Mouse (Mus musculus) heart, embryonic 12.5 days (tissue): ENCODE results near the gene Pex26. TPM values are rescaled to one million over a fixed set of nuclear protein-coding genes. Genes with fewer than 3 reads are reported as not detected.

Experiments used
- ATAC-seq: fragments of 200-750 bp; cut with Nextera tagmentation; 2 replicates; pipeline ENCODE4 v1.8.0; 2017; ENCODE audit warnings: moderate TSS enrichment, moderate library complexity; ENCODE audit not compliant: insufficient number of reproducible peaks, low FRiP score
- H3K27ac ChIP-seq: fragments of 300-500 bp; sonication (generic); 2 replicates; pipeline ENCODE4 v1.5.1; 2016; ENCODE audit warnings: mild to moderate bottlenecking, moderate library complexity; ENCODE audit not compliant: poor library complexity, severe bottlenecking
- H3K27me3 ChIP-seq: fragments of 300-500 bp; sonication (generic); replicated peaks from 2 replicates; pipeline ENCODE4 v1.6.1; 2016; ENCODE audit warnings: mild to moderate bottlenecking, moderate library complexity
- H3K36me3 ChIP-seq: fragments of 300-500 bp; sonication (generic); 2 replicates; pipeline ENCODE4 v1.6.1; 2016; ENCODE audit warnings: mild to moderate bottlenecking, moderate library complexity
- H3K4me1 ChIP-seq: fragments of 300-500 bp; sonication (generic); replicated peaks from 2 replicates; pipeline ENCODE4 v1.6.1; 2016; ENCODE audit warnings: mild to moderate bottlenecking
- H3K4me2 ChIP-seq: fragments of 300-500 bp; sonication (generic); 2 replicates; pipeline ENCODE4 v1.6.1; 2016; ENCODE audit warnings: mild to moderate bottlenecking, moderate library complexity
- H3K4me3 ChIP-seq: fragments of 300-500 bp; sonication (generic); 2 replicates; pipeline ENCODE4 v1.5.1; 2016; ENCODE audit warnings: mild to moderate bottlenecking
- H3K9ac ChIP-seq: fragments of 300-500 bp; sonication (generic); 2 replicates; pipeline ENCODE4 v1.6.1; 2016; ENCODE audit warnings: mild to moderate bottlenecking, moderate library complexity
- H3K9me3 ChIP-seq: fragments of 300-500 bp; sonication (generic); replicated peaks from 2 replicates; pipeline ENCODE4 v1.6.1; 2016; ENCODE audit warnings: mild to moderate bottlenecking, moderate library complexity
- WGBS: fragments of 180-500 bp; shearing (Covaris S2); methylation state at CpG from one replicate; pipeline ENCODE4 v1.1.7; 2016; 5-methylcytosine and 5-hydroxymethylcytosine counted together
- polyA plus RNA-seq: library from polyadenylated mRNA; unstranded; fragments of >200 nt; fragmentation: Nextera tagmentation; extraction: Ambion mirVana; gene quantifications from 2 replicates; pipeline ENCODE4 v1.2.1, GENCODE M21; 2016

Pex26 gene
- polyA plus RNA-seq: 6.1 and 6.5 TPM in 2 replicates

DNA sequence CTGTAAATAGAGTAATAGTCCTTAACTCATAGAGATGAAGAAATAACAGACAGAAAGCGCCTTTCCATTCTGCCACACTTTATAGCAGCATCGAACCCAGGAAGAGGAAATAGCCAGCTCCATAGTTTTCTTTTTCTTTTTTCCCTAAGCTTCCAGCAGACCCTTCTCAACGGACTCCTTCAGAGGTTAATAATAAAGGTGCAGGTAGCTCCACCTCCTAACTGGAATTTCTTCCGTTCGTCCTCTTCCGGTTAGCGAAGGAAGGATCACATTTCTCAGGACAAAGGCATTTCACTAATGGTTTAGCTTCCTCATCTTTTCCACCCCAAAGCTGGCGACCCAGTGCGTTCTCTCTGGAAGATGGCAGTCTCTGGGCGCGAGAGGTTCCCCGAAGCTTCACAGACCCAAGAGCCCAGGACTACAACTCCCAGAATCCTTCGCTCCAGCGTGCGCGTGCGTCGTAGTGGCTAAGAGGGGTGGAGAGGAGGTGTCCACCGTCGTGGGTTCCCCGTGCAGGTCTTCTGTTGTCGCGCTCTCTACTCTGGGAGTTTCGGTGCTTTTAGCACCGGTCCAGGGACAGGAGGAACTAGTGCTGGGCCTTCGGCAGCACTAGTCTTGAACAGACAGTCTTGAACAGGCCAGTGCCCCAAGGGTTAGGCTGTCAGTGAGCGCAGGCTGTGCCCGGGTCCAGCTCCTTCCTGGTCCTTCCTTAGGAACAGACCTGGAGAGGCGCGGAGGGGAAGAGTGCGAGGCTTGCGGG, at the start of gene Pex26:
Pex26 (plus strand) TSS at position 254 of the 760 bp plus-strand sequence.
- Histone ChIP-seq H3K27ac (peak within 1 kb of the TSS; percentile 58; the same call in 1 of the 2 replicates), H3K4me2 (peak within 1 kb of the TSS; percentile 100), H3K4me3 (peak within 1 kb of the TSS; percentile 70), H3K36me3 (peaks cover 19% of the 10 kb centered on the region), H3K4me1 (peaks cover 23% of the 10 kb centered on the region), H3K27me3 (no peaks in the 10 kb centered on the region), H3K9ac (peak within 1 kb of the TSS; percentile 84), H3K9me3 (no peaks in the 10 kb centered on the region)
- peak; percentile 87 for ATAC-seq
- under 1% methylated on average over 32 of the region's 32 CpGs for WGBS

DNA sequence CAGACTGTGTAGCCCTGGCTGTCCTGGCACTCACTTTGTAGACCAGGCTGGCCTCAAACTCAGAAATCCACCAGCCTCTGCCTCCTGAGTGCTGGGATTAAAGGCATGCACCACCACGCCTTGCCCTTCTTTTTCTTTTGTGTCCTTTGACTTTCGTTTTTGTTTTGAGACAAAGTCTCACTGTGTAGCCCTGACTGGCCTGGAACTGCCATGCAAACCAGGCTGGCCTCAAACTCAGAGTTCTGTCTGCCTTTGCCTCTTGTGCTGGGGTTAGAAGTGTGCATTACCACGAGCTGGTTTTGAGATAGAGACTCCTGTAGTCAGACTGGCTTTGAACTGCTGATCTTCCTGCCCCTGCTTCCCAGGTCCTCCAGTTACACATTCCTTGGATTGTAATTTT, 49.2 kb upstream of the Pex26 start:
- no peak for ATAC-seq
- 46% methylated on average over 3 of the region's 3 CpGs for WGBS

DNA sequence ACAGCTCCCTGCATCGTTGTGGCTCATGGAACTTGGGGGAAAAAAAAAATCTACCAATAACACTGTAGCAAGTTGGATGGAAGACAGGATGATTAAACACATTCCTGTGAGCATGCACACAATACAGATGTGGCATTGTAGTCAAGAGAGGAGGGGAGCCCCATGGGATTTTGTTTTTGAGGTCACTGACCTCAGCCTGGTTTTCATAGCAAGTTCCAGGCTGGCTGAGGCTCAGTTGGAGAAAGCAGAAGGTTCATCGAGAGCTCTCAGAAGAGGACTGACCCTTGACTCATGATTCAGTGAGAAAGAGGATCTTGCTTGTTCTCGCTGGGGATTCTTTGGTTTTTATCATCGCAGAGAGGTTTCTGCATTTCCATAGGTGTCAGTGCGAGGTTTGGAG, 48.6 kb upstream of the Pex26 start:
- Histone ChIP-seq H3K9ac (no peak overlapping the region), H3K4me3 (no peak overlapping the region), H3K27me3 (peaks cover 19% of the 10 kb centered on the region), H3K27ac (no peak overlapping the region), H3K36me3 (no peaks in the 10 kb centered on the region), H3K9me3 (no peaks in the 10 kb centered on the region), H3K4me2 (no peak overlapping the region), H3K4me1 (peaks cover 14% of the 10 kb centered on the region)
- 57% methylated on average over 5 of the region's 5 CpGs for WGBS
- no peak for ATAC-seq

More for the DNA sequence above, 49.2 kb upstream of the Pex26 start:
- Histone ChIP-seq H3K27ac (no peak overlapping the region), H3K9ac (no peak overlapping the region), H3K4me3 (no peak overlapping the region), H3K4me1 (peaks cover 20% of the 10 kb centered on the region), H3K36me3 (no peaks in the 10 kb centered on the region), H3K27me3 (peaks cover 19% of the 10 kb centered on the region), H3K4me2 (no peak overlapping the region), H3K9me3 (no peaks in the 10 kb centered on the region)

DNA sequence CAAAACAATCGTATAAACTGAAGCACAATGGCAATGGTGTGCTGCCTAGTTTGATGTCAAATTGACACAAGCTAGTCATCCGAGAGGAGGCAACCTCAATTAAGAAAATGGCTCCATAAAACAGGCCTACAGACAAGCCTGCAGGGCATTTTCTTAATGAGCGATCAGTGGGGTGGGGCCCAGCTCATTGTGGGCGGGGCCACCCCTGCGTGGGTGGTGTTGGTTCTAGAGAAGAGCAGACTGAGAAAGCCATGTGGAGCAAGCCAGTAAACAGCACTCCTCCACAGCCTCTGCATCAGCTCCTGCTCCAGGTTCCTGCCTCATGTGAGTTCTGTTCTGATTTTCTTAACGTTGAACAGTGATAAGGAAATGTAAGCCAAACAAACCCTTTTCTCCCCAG, 46.2 kb upstream of the Pex26 start:
- WGBS: 50% methylated on average over 6 of the region's 6 CpGs
- Histone ChIP-seq H3K9me3 (no peaks in the 10 kb centered on the region), H3K27ac (no peak overlapping the region), H3K4me3 (no peak overlapping the region), H3K36me3 (no peaks in the 10 kb centered on the region), H3K27me3 (peaks cover 6% of the 10 kb centered on the region), H3K9ac (no peak overlapping the region), H3K4me2 (no peak overlapping the region), H3K4me1 (no peaks in the 10 kb centered on the region)
- ATAC-seq: no peak

DNA sequence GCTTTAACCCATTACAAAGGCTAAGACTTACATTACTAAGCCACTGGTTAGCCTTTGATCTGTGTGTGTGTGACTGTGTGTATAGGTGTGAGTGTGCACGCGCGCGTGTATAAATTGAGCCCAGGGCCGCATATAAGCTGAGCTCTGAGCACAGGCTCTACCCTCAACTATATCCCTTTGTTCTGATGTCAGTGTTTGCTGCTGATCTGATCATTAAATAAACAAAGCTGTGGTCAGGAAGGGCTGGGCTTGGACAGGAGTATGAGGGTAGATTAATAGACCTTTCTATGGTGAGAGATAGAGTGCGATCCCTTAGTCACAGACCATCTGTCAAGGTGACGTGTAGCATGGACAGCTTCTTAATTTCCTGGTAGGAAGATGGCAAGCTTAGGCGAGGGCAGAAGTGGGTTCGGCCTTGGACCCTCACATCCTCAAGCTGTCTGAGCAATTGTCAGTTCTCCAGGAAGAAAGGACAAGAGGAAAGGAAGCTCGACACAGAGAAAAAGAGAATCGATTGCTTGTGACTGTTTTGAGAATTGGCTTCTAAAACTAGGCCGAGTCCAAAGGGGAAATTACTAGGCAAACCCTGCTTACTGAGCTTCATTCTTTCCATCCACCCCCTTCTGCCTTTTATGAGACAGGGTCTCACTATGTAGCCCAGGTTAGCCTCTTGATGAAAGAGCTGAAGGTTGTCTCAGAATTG, 45.0 kb upstream of the Pex26 start:
- 0 out of 2 replicates have a peak overlapping the region, but pooled peaks have one; percentile 2 for H3K9ac ChIP-seq
- H3K4me3 ChIP-seq: no peak overlapping the region
- H3K4me1 ChIP-seq: no peaks in the 10 kb centered on the region
- H3K27me3 ChIP-seq: no peaks in the 10 kb centered on the region
- H3K36me3 ChIP-seq: no peaks in the 10 kb centered on the region
- no peaks in the 10 kb centered on the region for H3K9me3 ChIP-seq
- no peak for ATAC-seq
- 71% methylated on average over 12 of the region's 12 CpGs for WGBS
- H3K4me2 ChIP-seq: no peak overlapping the region
- H3K27ac ChIP-seq: no peak overlapping the region

DNA sequence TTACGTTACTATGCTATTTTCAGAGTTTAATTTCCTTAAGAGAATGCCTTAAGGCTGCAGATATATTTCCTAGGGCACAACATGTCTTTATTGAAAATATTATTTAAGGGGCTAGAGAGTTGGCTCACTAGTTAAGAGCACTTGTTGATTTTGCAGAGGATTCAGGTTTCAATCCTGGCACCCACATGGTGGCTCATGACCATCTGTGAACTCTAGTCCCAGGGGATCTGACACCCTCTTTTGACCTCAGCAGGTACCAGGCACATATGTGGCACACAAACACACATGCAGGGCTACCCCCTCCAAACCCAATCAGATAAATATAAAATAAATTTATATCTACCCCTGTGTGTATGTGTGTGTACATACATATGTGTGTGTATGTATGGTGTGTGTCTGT, 44.2 kb upstream of the Pex26 start:
- Histone ChIP-seq H3K9ac (no peak overlapping the region), H3K4me2 (no peak overlapping the region), H3K27ac (no peak overlapping the region), H3K4me3 (no peak overlapping the region), H3K36me3 (no peaks in the 10 kb centered on the region), H3K9me3 (no peaks in the 10 kb centered on the region), H3K27me3 (no peaks in the 10 kb centered on the region), H3K4me1 (peaks cover 5% of the 10 kb centered on the region)
- ATAC-seq: no peak
- 88% methylated on average over 1 of the region's 1 CpGs for WGBS

DNA sequence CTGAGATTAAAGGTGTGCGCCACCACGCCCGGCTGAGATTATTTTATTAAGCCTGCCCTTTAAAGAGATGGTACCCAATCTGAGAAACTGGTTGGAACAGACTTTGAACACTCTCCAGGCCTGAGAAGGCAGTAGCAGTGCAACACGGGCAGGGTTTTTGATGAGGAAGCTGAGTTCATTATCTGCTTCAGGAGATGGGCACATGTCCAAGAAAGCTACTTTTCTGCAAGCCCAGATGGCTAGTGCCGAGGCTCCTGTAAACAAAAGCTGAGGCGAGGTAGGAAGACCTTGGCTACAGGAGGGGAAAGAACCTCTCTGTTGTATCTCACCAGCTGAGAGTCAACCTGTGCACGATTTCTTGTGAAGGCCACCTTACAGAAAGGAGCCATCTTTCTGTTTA, 41.2 kb upstream of the Pex26 start:
- no peaks in the 10 kb centered on the region for H3K9me3 ChIP-seq
- no peak overlapping the region for H3K9ac ChIP-seq
- H3K27ac ChIP-seq: no peak overlapping the region
- no peaks in the 10 kb centered on the region for H3K27me3 ChIP-seq
- ATAC-seq: no peak
- H3K4me2 ChIP-seq: no peak overlapping the region
- H3K4me1 ChIP-seq: peaks cover 18% of the 10 kb centered on the region
- H3K36me3 ChIP-seq: no peaks in the 10 kb centered on the region
- H3K4me3 ChIP-seq: no peak overlapping the region
- 78% methylated on average over 7 of the region's 7 CpGs for WGBS

GRCm38 (mm10) chr6:121143439-121143838, 40.0 kb upstream of the Pex26 start:
- Histone ChIP-seq H3K36me3 (no peaks in the 10 kb centered on the region), H3K27me3 (no peaks in the 10 kb centered on the region), H3K27ac (no peak overlapping the region), H3K4me1 (peaks cover 28% of the 10 kb centered on the region), H3K4me2 (no peak overlapping the region), H3K9me3 (no peaks in the 10 kb centered on the region), H3K9ac (no peak overlapping the region), H3K4me3 (no peak overlapping the region)
- WGBS: 82% methylated on average over 8 of the region's 8 CpGs
- ATAC-seq: no peak

GRCm38 (mm10) chr6:121144066-121144465, 39.4 kb upstream of the Pex26 start:
- H3K27ac ChIP-seq: no peak overlapping the region
- H3K36me3 ChIP-seq: no peaks in the 10 kb centered on the region
- H3K9ac ChIP-seq: no peak overlapping the region
- 53% methylated on average over 4 of the region's 4 CpGs for WGBS
- H3K4me3 ChIP-seq: no peak overlapping the region
- no peaks in the 10 kb centered on the region for H3K27me3 ChIP-seq
- H3K4me1 ChIP-seq: peaks cover 28% of the 10 kb centered on the region
- no peak overlapping the region for H3K4me2 ChIP-seq
- peak; percentile 76 for ATAC-seq
- no peaks in the 10 kb centered on the region for H3K9me3 ChIP-seq

- 68% methylated on average over 13 of the region's 13 CpGs for WGBS
- Histone ChIP-seq H3K27ac (no peak overlapping the region), H3K4me1 (peaks cover 28% of the 10 kb centered on the region)
These were observed 38.4 kb upstream of the Pex26 start for GRCm38 (mm10) chr6:121145010-121145604.

GRCm38 (mm10) chr6:121145906-121146305, 37.6 kb upstream of the Pex26 start:
- Histone ChIP-seq H3K4me2 (no peak overlapping the region), H3K27me3 (no peaks in the 10 kb centered on the region), H3K9ac (no peak overlapping the region), H3K4me1 (peaks cover 28% of the 10 kb centered on the region), H3K9me3 (0 out of 2 replicates have a peak, but pooled peaks cover 2% of the 10 kb centered on the region), H3K4me3 (no peak overlapping the region), H3K27ac (no peak overlapping the region), H3K36me3 (no peaks in the 10 kb centered on the region)
- 61% methylated on average over 8 of the region's 8 CpGs for WGBS
- no peak for ATAC-seq

More at GRCm38 (mm10) chr6:121145010-121145604, 38.4 kb upstream of the Pex26 start:
- Histone ChIP-seq H3K9me3 (0 out of 2 replicates have a peak, but pooled peaks cover 1% of the 10 kb centered on the region), H3K4me2 (no peak overlapping the region), H3K36me3 (no peaks in the 10 kb centered on the region), H3K27me3 (no peaks in the 10 kb centered on the region), H3K4me3 (no peak overlapping the region), H3K9ac (no peak overlapping the region; the same call in 1 of the 2 replicates)
- ATAC-seq: no peak
